Mouse (Mus musculus) embryonic facial prominence, embryonic 10.5 days (tissue): ENCODE data around the gene Csf3. TPM values are rescaled to one million over a fixed set of nuclear protein-coding genes. Genes with fewer than 3 reads are reported as not detected.
"Not testable (repeated sequence)": the region's sequence is repeated elsewhere in the genome, so short reads cannot be mapped to it uniquely, and the experiment has no call there.

Experiments used
- DNase-seq: peaks from one replicate; pipeline ENCODE4 v3.0.0-alpha.2; 2017; ENCODE audit warnings: low spot score
- H3K27ac ChIP-seq: fragments of 300-500 bp; sonication (generic); replicated peaks from 2 replicates; pipeline ENCODE4 v1.5.1; 2016; ENCODE audit warnings: mild to moderate bottlenecking
- H3K27me3 ChIP-seq: fragments of 300-500 bp; sonication (generic); replicated peaks from 2 replicates; pipeline ENCODE4 v1.6.1; 2016; ENCODE audit warnings: low read depth, mild to moderate bottlenecking; ENCODE audit not compliant: poor library complexity, severe bottlenecking
- H3K36me3 ChIP-seq: fragments of 300-500 bp; sonication (generic); replicated peaks from 2 replicates; pipeline ENCODE4 v1.6.1; 2016; ENCODE audit warnings: mild to moderate bottlenecking, moderate library complexity
- H3K4me1 ChIP-seq: fragments of 300-500 bp; sonication (generic); 2 replicates; pipeline ENCODE4 v1.6.1; 2016
- H3K4me3 ChIP-seq: fragments of 300-500 bp; sonication (generic); 2 replicates; pipeline ENCODE4 v1.5.1; 2016; ENCODE audit warnings: mild to moderate bottlenecking, moderate library complexity
- H3K9me3 ChIP-seq: fragments of 300-500 bp; sonication (generic); 2 replicates; pipeline ENCODE4 v1.6.1; 2016; ENCODE audit warnings: mild to moderate bottlenecking
- WGBS: fragments of 180-500 bp; shearing (Covaris S2); methylation state at CpG from one replicate; pipeline ENCODE4 v1.1.7; 2016; 5-methylcytosine and 5-hydroxymethylcytosine counted together
- polyA plus RNA-seq: library from polyadenylated mRNA; unstranded; fragments of >200 nt; fragmentation: Nextera tagmentation; extraction: Ambion mirVana; gene quantifications from 2 replicates; pipeline ENCODE4 v1.2.1, GENCODE M21; 2016

Gene Csf3
- polyA plus RNA-seq, 1 experiment from 2014 or later: not detected

DNA sequence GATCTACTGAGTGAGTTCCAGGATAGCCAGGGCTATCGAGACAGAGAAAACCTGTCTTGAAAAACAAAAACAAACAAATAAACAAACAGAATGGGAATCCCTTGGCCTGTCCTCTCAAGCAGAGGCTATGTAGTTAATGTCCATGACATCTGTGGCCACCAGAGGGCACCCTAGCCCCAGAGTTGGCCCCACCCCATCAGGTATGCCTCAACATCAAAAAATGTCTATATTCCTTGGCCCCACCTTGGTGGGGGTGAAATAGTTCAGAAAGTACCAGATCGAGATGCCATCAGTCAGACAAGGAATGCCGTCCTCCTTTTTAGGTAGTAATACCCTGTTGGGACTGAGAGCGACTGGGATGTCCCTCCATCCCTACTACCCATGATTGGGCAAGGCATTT, 1.2 kb upstream of the Csf3 start:
- no peaks in the 10 kb centered on the region for H3K9me3 ChIP-seq
- H3K36me3 ChIP-seq: peaks cover 37% of the 10 kb centered on the region
- WGBS: 42% methylated on average over 4 of the region's 4 CpGs
- H3K4me1 ChIP-seq: peaks cover 19% of the 10 kb centered on the region
- no peak overlapping the region for H3K4me3 ChIP-seq
- H3K27ac ChIP-seq: no peak overlapping the region
- H3K27me3 ChIP-seq: peaks cover 14% of the 10 kb centered on the region
- DNase-seq: peak; percentile 74

DNA sequence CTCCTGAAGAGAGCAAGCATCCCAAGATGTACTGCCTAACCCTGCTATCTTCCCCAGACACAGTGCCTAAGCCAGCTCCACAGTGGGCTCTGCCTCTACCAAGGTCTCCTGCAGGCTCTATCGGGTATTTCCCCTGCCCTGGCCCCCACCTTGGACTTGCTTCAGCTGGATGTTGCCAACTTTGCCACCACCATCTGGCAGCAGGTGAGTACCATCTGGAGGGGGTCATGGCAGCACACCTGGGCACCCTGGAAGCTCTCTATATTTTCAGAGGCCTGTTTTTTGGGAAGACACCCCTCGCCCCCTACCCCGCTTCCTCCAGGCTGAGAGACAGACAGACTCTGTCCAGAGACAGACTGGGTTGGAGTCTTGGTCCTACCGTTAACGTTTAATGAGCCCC, 1.3 kb downstream of the Csf3 start:
- 67% methylated on average over 5 of the region's 5 CpGs for WGBS
- Histone ChIP-seq H3K27ac (no peak overlapping the region), H3K27me3 (peaks cover 14% of the 10 kb centered on the region), H3K9me3 (no peaks in the 10 kb centered on the region), H3K4me3 (no peak overlapping the region), H3K4me1 (peaks cover 22% of the 10 kb centered on the region), H3K36me3 (peaks cover 39% of the 10 kb centered on the region)
- no peak for DNase-seq

DNA sequence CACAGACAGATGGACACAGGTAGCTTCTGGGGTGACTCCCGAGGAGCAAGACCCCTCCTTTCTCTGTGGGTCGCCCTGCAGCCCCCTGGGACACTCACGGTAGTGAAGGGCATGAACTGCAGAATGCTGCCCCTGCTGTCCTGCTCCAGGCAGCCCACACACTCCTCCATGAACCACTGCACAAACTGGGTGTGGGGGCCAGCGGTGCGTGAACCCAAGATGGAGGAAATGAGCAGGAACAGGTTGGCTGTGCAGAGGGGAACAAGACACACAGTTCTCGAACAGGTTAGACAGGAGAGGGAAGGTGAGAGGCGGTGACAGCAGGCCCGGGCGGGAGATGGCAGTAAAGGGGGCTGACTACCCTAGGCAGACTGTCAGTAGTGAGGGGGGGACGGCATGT, 4.0 kb downstream of the Csf3 start:
- Histone ChIP-seq H3K4me3 (no peak overlapping the region), H3K4me1 (peaks cover 28% of the 10 kb centered on the region), H3K36me3 (peaks cover 64% of the 10 kb centered on the region), H3K27ac (no peak overlapping the region), H3K9me3 (no peaks in the 10 kb centered on the region), H3K27me3 (peaks cover 14% of the 10 kb centered on the region)
- WGBS: 91% methylated on average over 10 of the region's 10 CpGs
- no peak for DNase-seq

DNA sequence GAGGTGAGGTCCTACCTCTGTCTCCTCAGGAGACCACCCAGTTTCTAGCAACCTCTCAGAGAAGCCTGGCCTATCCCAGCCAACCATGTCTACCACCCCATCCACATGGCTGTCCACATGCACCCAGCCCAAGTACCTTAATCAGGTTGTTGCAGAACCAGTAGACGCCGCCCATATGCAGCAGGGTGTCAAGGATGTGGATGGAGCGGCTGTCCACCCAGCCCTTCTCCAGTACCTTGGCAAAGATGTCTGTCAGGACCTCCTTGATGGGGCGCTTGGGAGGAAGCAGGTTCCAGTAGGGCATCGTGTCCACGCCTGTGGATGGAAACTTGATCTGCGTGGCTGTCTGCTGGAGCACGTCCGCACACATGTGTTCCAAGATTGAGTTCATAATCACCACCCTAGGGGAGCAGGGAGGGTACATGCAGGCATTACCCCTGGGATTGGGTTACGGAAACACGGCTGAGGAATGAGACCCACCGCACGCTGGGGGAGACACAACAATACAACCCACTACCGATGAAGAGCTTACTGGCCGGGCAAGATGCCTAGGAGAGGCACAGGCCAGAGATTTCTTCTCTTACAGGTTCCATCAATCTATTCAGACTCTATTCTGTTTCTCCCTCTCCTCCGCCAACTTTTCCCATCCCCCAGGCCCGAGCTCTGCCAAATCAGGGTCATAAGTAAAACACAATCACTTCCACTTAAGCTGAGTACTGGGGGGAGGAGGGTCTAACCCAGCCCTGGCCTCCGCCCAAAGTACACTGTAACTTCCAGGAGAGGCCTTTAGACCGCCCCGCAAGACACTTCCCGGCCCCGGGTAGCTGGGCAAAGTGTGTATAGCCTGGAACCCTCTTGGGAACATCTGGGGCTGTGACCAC, 6.6 kb downstream of the Csf3 start:
- Histone ChIP-seq H3K36me3 (peaks cover 86% of the 10 kb centered on the region), H3K27me3 (no peaks in the 10 kb centered on the region), H3K9me3 (no peaks in the 10 kb centered on the region), H3K4me1 (peaks cover 10% of the 10 kb centered on the region; the same call in 1 of the 2 replicates), H3K4me3 (no peak overlapping the region), H3K27ac (no peak overlapping the region)
- 90% methylated on average over 22 of the region's 22 CpGs for WGBS
- no peak for DNase-seq

DNA sequence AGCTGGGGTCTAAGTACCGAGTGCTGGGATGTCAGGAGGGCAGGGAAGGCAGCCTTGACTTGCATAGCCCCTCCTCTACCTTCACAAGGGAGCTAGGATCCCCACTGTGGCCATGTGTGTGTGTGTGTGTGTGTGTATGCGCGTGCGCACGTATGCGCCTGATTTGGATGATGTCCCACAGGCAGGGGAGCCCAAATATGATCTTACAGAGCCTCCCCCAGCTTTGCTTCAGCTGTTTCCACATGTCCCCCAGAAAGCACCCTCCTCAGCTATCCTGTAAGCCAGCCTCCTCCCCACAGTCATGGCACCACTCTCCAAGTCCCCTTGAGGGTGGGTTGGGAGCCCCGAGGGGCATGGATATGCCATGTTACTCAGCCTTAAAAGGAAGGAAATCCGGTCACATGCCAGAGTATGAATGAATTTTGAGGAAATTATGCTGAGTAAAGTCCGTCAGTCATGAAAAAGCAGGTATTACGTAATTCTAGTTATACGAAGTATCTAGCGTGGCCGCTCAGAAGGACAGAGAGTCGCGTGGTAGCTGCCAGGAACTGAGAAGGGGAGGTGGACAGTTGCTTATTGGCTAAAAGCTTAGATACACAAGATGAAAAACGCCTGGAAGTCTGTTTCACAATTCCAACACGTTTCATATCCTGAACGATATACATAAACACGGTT, 7.4 kb downstream of the Csf3 start:
- Histone ChIP-seq H3K36me3 (peaks cover 93% of the 10 kb centered on the region), H3K9me3 (no peaks in the 10 kb centered on the region), H3K27ac (no peak overlapping the region), H3K4me3 (no peak overlapping the region), H3K4me1 (peaks cover 10% of the 10 kb centered on the region; the same call in 1 of the 2 replicates), H3K27me3 (no peaks in the 10 kb centered on the region)
- no peak for DNase-seq
- 92% methylated on average over 19 of the region's 19 CpGs for WGBS

DNA sequence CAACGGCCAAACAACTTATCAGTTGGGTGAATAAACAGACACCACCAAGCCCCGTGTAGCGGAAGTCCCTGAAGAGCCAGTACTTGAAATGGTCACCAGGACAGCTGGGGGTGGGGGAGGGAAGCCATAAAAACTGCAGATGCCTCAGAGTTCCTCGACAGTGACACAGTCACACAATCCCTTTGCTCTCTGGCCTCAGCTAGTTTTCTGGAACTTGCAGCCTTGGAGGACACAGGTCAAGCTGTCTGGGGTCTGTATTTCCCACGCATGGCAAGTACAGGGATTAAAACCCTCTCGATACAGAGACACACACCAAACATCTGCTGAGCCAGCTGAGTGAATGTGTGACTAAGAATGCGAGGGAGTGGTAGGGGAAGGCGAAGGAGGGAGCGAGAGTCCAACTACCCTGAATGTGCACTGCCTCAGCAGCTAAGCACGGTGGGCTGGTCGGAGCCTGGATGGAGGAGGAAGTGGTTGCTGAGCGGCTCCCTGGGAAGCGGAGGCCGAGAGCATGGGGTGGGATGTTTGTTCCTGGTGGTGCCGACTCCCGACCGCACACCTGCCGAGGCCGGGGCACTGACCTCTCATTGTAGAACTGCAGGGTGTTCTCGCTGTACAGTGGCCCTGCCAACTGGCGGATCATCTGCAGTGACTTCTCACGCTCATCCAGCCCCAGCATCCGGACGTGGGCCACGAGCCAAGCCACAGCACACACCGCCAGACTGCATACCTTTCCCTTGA, 8.1 kb downstream of the Csf3 start:
- Histone ChIP-seq H3K4me1 (peaks cover 10% of the 10 kb centered on the region; the same call in 1 of the 2 replicates), H3K36me3 (peaks cover 96% of the 10 kb centered on the region), H3K27me3 (no peaks in the 10 kb centered on the region), H3K4me3 (no peak overlapping the region), H3K9me3 (no peaks in the 10 kb centered on the region), H3K27ac (no peak overlapping the region)
- DNase-seq: no peak
- WGBS: 92% methylated on average over 26 of the region's 26 CpGs

DNA sequence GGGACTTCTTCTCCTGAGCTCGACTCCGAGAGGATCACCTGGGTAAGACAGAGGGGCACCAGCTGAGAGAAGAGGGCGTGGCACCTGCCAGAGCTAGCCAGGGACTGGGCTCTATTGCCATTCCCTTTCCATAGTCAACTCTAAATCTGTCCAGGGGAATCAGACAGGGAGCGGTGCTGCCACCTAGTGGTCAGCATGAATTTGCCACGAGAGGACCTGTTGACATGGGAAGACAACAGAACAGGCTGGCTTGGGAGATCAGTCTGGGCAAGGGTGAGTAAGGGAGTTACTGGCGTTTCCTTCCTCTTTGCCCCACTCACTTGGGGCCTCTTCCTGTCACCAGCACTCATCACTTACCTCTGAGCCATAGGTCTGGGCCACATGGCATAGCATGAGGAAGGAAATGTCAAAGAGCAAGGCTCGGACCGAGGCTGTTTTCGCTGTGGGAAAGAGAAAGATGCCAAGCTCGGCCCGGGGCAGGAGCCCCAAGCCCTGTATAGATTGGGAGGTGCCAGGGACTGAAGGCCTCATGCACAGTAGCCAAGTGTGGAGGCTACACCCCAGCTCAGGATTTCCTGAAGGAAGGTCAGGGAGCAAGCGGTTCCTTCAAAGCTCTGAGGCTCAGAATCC, 9.5 kb downstream of the Csf3 start:
- DNase-seq: peak; percentile 86
- peaks cover 96% of the 10 kb centered on the region for H3K36me3 ChIP-seq
- peaks cover 10% of the 10 kb centered on the region; the same call in 1 of the 2 replicates for H3K4me1 ChIP-seq
- no peak overlapping the region for H3K27ac ChIP-seq
- H3K9me3 ChIP-seq: no peaks in the 10 kb centered on the region
- no peaks in the 10 kb centered on the region for H3K27me3 ChIP-seq
- 51% methylated on average over 12 of the region's 12 CpGs for WGBS
- H3K4me3 ChIP-seq: no peak overlapping the region

DNA sequence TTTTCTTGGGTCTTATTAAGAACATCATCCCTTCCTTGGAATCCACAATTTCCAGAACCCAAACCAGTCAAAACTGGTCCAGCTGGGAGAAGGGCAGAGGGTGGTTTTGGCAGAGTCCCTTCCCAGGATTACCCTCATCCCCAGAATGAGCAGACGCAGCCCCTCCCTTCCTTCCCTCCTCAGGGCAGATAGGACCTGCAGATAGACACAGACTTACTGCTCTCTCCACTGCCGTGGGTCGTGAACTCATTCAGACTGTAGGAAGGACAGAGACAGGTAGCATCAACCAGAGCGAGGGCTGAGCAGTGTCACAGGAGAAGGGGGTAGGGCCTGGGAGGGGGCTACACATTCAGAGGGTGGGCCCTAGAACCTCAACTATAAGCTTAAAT, 10.0 kb downstream of the Csf3 start:
- Histone ChIP-seq H3K27me3 (no peaks in the 10 kb centered on the region), H3K9me3 (no peaks in the 10 kb centered on the region), H3K36me3 (peaks cover 96% of the 10 kb centered on the region), H3K4me3 (no peak overlapping the region), H3K4me1 (peaks cover 10% of the 10 kb centered on the region; the same call in 1 of the 2 replicates), H3K27ac (no peak overlapping the region)
- no peak for DNase-seq
- 85% methylated on average over 4 of the region's 4 CpGs for WGBS

DNA sequence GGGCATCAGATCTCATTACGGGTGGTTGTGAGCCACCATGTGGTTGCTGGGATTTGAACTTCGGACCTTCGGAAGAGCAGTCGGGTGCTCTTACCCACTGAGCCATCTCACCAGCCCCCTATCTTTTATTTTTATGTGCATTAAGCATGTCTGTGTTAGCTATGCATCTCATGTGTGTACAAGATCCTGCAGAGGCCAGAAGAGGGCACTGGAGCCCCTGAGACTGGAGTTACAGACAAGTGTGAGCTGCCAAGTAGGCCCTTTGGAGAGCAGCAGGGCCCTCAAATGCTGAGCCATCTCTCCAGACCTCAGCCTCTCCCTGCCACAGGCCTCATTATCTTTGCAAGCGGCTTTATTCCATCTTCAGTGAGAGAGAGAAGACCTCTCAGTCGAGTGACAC, 10.9 kb downstream of the Csf3 start:
- Histone ChIP-seq H3K36me3 (peaks cover 96% of the 10 kb centered on the region), H3K4me1 (peaks cover 10% of the 10 kb centered on the region; the same call in 1 of the 2 replicates)
- H3K27ac ChIP-seq, H3K9me3 ChIP-seq, H3K4me3 ChIP-seq, DNase-seq, H3K27me3 ChIP-seq: not testable (repeated sequence)
- 89% methylated on average over 6 of the region's 6 CpGs for WGBS

DNA sequence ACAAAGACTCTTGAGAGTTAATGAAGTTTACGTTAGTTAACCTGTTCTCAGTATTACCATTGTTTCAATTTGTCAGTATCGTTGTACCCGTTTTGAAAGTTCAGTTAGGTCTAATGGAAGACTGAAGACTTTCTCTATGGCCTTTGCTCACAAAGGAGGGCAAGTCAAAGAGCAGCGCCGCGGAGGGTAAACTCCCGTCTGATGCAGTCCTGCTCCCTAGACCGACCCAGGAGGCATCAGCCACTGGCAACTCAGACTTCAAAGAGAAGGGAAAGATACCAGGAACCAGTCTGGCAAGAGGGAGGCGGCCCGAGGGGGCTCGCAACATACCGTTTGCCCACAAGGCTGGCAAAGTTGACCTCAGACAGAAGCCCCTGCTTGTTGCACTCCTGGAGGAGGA, 12.6 kb downstream of the Csf3 start:
- Histone ChIP-seq H3K9me3 (no peaks in the 10 kb centered on the region), H3K27me3 (no peaks in the 10 kb centered on the region), H3K4me3 (no peak overlapping the region), H3K4me1 (peaks cover 12% of the 10 kb centered on the region), H3K36me3 (peaks cover 96% of the 10 kb centered on the region), H3K27ac (no peak overlapping the region)
- no peak for DNase-seq
- 87% methylated on average over 12 of the region's 12 CpGs for WGBS

DNA sequence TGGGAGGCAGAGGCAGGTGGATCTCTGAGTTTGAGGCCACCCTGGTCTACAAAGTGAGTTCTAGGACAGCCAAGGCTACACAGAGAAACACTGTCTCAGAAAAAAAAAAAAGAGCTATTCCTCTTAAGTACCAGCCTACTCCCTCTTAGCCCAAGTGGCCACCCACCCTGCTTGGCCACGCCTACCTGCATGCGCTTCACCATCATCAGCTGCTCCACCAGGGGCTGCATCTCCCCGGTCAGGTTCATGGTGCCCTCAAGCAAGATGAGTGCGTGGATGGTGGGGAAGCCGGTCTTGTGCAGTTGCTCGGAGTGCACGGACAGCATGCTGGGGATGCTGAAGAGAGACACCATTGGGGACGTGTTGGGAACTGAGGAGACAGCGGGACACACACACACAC, 14.9 kb downstream of the Csf3 start:
- peaks cover 12% of the 10 kb centered on the region for H3K4me1 ChIP-seq
- no peak overlapping the region for H3K4me3 ChIP-seq
- H3K36me3 ChIP-seq: peaks cover 87% of the 10 kb centered on the region
- H3K9me3 ChIP-seq: no peaks in the 10 kb centered on the region
- no peak overlapping the region for H3K27ac ChIP-seq
- H3K27me3 ChIP-seq: no peaks in the 10 kb centered on the region
- no peak for DNase-seq
- 95% methylated on average over 9 of the region's 9 CpGs for WGBS

DNA sequence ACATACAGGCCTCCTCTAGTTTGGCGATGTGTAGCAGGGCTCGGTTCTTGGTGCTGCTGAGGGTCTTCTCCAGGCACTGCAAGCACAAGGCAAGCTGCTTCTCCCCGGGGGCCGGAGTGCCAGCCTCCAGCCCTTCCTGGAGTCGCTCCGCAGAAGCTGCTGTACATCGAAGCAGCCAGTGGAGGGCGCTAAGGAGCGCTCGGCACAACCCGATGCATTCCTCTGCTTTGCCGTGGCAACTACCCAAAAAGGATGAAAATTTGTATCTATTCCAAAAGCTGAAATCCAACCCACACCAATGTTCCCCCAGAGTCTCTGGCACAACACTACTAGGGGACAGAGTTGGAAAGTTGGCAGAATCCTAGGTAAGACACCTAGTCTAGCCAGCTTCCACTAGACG, 16.8 kb downstream of the Csf3 start:
- Histone ChIP-seq H3K27me3 (no peaks in the 10 kb centered on the region), H3K27ac (0 out of 2 replicates have a peak overlapping the region, but pooled peaks have one; percentile 7), H3K36me3 (peaks cover 79% of the 10 kb centered on the region), H3K4me1 (peaks cover 22% of the 10 kb centered on the region), H3K4me3 (no peak overlapping the region), H3K9me3 (no peaks in the 10 kb centered on the region)
- peak; percentile 76 for DNase-seq
- WGBS: 19% methylated on average over 13 of the region's 13 CpGs
